Mouse (Mus musculus): ENCODE data around the gene Vps25.
A peak's percentile ranks its signal among the peaks of the same experiment; 100 is the strongest.

The Vps25 gene

DNA sequence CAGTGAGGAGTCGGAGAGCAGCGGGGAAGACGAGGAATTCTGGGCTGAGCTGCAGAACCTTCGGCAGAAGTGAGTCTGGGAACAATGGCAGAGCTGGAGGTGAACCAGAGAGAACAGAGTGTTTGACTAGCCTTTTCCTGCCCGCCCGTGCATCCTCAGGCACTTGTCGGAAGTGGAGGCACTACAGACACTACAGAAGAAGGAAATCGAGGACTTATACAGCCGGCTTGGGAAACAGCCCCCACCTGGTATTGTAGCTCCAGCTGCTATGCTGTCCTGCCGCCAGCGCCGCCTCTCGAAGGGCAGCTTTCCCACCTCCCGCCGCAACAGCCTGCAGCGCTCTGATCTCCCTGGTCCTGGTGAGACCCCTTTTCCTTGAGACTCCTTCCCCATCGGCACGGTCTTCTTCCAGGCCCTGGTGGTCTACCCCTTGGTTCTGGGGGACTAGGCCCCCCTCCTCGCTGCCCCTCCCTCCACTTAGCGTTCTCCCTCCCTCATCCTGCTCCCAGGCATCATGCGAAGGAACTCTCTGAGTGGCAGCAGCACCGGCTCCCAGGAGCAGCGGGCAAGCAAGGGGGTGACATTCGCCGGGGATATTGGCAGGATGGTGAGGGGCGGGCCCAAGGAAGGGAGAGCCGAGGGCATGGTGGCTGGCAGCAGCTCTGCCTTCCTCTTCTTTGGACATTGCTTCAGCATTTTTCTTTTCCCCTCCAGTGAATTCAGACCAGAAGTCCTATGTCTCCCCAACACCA, 23.0 kb downstream of the Vps25 start:
- no peak for DNase-seq

DNA sequence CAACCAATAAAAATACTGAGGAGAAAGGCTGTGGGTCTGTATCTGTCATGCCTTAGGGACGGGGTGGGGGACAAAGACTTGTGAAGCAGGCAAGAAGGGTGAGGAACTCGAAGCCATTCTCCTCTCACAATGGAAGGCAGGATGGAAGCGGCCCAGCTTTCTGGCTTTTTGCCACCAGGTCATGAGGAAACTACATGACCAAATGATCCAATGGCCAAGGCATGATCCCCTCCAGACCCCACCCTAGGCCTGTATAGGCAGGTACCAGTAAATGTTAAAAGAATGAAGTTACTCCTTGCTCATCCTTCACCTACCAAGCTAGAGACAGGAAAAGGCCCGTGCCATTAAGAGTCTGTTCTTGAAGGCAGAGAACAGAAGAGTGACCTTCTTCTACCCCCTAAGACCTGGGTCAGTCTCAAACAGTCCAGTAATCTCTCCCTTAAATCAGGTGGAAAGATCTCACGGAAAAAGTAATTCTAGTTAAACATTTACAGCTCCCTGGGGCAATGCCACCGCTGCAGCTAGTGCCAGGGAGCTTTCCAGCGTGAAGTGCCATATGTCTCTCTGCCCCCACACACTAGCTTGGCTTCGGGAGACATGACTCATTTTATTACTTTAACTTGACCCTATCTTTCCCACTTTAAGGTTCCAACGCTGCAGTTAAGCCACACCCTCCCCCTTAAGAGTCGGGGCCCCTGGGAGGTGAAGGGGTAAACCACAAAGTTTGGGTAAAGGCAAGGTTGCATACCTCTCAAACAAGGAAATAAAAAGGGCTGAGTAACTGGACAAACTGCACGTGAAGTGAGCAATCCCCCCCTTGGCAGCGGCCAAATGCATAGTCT, 24.1 kb downstream of the Vps25 start:
- DNase-seq: no peak

DNA sequence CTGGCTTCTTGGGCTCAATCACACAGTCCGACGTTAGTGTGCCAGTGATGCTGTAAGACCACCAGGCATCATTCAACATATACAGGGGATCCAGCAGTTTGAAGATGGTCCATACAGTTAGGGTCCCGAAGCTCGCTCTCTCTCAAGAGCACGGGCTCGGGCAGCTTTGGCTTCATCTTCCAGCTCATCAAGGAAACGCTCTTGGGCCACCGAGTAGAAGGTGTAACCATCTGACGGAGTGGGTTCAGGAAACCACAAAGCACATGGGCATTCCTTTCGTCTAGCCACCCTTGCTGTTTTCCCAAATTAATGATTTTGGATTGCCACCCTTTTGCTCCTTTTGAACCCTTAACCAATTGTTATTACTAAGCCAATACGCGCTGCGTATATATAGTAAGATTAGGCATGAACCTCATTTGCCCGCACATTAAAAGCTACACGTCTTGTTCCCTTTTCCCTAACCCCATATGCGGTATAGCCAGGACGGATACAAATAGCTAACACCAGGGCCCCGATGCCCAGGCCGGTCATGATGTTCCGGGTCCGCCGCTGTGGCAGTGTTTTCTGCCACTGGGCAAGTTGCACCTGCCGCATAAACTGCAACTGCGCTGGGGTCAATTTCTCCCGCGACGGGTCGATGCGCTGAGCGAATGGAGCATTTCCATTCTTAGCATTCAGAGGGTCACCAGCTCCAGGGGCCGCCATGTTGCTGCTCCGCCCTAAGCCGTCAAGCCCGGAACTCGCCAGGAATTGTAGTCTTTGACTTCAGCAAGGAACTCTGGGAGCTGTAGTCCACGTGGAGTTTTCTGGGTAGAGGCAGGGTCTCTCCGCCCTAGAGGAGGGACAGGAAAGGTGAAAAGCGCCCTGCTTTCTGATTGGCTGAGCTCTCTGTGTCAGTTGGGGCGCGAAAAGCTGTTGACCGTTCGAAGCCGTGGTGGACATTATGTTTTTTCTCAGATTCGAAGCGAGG, 25.0 kb downstream of the Vps25 start, which contains the start of the genes Cntd1 and Coa3:
Gene Cntd1, plus strand, starts transcription at position 790 of the 970 bp plus-strand sequence.
Gene Coa3, minus strand, starts transcription at position 892 of the 970 bp plus-strand sequence.
- peak; percentile 62 to 70 for DNase-seq

DNA sequence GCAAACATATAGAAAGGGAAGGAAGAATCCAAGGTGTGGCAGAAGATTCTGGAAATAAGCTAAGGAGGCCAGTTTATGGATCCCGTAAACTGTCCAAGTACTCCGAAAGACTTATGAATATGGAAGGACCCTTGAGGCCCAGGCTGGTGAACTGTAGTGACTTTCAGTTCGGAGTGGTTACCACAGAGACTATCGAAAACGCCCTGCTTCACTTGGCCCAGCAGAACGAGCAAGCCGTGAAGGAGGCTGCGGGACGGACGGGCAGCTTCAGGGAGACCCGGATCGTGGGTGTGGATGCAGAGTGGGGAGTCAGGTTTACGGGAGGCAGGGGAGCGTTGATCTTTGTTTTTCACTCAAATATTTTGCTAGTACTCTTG, 25.7 kb downstream of the Vps25 start:
- DNase-seq: peak in 1 of 2 experiments; percentile 18

DNA sequence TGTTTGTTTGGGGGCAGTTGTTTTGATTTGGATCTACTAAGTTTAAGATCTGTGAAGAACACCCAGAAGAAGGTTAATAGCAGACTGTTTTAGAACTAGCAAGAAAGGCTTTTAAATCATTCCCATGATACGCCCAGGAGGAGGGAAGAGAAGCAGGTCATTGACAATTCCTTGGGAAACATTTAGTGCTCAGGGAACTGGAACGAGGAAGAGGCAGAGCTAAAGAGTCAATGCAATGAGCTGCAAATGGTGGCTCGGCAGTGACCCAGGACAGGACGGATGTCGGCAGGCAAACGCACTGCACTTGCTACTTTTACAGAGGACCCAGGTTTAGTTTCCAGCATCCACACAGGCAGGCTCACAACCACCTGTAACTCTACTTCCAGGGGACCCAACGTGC, 27.3 kb downstream of the Vps25 start:
- no peak for DNase-seq

DNA sequence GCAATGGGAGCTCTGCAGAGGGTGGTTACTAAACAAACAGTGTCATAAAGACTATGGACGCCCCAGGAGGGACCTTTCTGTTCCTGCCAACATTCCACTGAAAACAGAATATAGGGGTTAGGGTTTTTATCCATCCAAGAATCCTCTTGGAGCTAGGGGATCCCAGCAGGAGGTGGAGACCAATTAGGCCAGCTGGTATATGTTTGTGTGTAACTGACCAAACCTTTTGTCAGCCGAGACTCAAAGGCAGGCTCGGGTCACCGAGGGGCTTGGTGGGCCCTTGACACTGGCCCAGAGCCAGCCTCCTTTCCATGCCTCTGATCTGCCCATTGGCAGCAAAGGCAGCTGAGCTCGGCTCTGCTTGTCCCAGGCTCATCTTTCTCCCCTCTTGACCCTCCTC, 29.4 kb downstream of the Vps25 start:
- DNase-seq: no peak

DNA sequence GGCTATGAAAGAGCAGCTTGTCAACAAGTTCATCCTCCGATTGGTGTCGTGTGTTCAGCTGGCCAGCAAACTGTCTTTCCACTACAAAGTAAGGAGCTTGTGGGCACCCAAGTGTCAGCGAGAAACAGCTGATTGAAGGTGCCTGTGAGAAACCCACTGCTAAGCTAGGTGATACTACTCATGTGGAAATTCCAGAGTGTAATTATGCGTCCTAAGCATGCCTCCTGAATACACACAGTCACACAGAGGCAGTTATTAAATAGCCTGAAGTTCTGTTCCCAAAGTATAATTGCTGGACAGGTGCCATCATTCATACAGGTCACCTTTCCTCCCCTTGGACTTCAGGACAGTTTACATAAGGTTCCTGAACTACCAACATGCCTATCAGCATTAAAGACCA, 30.3 kb downstream of the Vps25 start:
- no peak for DNase-seq

DNA sequence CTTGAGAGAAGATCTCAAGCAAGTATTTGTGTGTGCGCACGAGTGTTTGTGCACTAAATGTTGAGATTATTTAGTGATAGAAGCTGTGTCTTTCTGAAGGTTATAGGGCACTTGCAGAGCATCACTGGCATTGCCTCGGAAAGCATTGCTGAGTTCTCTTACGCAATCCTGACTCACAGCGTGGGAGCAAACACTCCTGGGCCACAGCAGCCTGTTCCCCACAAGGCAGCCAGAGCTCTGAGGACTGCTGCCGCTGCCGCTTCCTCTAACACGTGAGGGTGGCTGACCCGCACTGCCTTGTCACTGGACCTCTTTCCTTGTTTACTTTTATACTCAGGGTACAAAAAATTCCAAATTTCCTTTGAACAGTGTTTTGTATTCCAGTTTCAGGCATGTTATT, 33.8 kb downstream of the Vps25 start:
- DNase-seq: no peak

DNA sequence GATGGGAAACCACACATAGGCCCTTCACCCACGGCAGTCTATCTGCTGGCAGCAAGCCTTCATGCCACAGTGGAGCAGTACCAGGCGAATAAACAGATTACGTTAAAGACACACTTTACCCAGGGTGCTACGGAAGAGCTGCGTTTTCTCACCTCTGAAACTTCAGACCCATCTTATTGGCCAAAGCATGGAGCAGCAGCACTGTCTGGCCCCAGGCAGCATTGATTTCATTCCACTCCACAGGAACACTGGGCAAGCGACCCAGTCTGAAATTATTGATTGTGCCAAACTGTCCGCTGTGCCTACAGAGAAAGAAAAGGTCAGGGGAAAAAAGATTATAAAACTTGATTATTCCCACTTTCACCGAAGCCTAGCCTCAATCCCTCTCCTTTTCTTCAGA, 37.7 kb downstream of the Vps25 start:
- no peak for DNase-seq

DNA sequence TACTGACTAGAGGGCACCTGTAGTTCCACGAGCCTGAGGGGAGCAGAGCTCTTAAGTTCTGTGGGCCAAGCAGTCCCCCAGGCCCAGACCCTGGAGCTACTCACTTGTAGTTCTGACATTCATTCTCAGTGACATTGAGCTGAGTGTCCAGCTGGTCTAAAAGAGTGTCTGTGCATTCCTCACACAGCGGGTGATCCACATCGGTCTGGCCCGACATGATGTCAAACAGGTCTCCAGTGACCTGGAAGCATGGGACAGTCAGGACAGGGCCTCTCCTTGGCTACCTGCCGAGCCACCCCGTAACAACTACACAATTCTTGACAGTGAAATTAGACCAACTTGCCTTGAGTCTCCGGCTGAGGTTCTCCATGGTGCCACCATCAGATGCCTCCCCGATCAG, 41.7 kb downstream of the Vps25 start:
- no peak for DNase-seq

DNA sequence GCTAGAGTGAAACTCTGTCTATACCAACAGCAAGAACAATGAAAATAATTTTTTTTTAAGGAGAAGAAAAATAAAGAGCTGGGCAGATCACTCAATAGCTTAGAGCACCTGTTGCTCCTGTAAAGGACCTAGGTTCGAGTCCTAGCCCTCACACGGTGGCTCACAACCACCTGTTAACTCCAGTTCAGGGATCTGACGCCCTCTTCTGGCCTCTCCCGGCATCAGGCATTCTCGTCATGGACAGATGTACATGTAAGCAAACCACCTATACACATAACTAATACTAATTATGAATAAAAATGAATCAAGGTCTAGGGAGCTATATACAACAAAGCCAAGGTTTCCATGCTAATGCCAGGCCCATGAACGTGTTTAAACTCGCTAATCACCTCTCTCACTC, 47.4 kb downstream of the Vps25 start:
- DNase-seq: no peak

DNA sequence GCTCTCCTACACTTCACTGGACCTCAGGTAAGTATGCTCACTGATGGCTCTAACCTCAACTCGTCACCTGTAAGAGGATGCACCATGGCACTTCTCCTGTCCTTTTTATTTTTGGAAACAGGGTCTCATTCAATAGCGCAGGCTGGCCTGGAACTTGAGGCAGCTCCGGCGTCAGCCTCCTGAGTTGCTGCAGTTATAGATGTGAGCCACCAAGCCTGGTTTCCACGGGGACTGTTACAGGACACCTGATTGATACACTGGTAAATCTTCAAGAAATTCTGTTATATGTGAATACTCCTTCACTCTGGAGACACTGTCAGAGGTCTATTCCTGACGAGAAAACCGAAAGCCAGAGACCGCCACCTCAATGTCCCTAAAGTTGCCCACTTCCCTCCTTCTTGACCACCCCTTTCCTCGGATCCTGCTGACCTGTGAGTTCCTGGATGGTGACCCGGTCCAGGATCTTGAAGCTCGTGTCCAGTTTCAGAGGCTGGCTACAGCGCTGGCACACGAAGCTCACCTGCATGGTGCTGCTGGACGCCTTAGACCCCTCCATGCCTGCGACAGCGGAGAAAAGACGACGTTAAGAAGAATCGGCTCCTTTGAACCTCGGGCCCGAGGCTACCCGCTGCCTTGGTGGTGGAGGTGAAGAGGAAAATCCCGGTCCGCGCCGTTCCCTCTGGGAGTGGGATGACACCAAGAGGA, 47.9 kb downstream of the Vps25 start:
- no peak for DNase-seq

DNA sequence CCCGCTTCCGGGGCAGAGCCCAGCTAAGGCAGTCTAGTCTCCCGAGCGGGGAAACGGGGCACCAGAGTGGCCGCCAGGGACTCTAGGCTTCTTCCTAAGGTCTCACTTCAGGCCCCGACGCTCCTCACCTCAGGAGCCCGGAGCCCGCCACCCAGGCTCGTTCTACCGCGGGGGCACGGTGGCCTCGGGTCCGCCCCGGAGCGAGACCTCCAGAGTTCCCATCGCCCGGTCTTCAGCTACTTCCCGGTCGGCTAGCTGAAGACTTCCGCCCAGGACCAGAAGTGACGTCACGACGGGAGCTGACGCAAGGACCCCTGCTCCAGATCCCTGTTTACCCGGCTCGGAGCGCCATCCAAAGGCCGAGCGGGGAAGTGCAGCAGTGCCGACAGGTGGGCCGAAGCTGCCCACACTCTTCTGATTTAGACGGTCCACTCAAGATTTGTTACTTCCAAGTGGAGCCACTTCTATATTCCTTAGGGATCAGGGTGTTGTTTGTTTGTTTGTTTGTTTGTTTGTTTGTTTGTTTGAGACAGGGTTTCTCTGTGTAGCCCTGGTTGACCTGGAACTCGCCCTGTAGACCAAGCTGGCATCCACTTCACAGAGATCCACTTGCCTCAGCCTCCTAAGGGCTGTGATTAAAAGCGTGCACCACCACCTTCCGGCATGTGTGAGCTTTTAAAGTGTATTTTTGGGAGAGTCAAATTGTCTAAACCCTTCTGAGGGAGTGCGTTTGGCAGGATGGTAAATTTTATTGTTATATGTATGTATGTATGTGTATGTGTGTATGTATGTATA, 48.7 kb downstream of the Vps25 start, which contains the start of gene Becn1:
Gene Becn1, minus strand, starts transcription at position 283 of the 795 bp plus-strand sequence.
- DNase-seq: peak; percentile 79 to 89

DNA sequence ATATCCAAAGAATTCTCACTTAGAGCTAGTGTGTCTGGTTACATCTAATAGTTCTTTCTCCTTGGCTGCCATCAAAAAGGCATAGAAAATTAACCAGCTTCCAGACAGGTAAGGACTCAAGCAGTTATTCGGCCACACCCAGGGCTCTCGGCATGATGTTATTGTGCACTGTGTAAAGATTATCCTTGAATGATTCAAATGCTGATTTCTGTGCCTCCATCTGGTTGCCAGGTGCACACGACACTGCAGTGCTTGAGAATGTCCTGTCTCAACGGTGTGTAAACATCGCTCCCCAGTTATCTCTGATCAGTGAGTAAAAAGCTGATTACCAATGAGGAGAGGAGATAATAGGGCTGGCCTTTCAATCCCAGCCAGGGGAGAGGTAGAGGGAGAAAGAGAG, 54.2 kb downstream of the Vps25 start:
- DNase-seq: no peak
